Mouse (Mus musculus): ENCODE results near the gene Gm9964.
A peak's percentile ranks its signal among the peaks of the same experiment; 100 is the strongest.

The Gm9964 gene

GRCm38 (mm10) chr11:79253542-79254390, 42.9 kb downstream of the Gm9964 start:
- no peak for DNase-seq (ENCODE audit: low spot score in 2 of 2)

GRCm38 (mm10) chr11:79252881-79253541, 43.7 kb downstream of the Gm9964 start:
- DNase-seq (ENCODE audit: low spot score in 2 of 2), result peak; percentile 32 to 44
